Mouse (Mus musculus): ENCODE measurements around the gene Sephs1. TPM values are rescaled to one million over a fixed set of nuclear protein-coding genes. Genes with fewer than 3 reads are reported as not detected.

Sephs1 gene
- 38.2 and 38.7 TPM in 2 replicates for polyA plus RNA-seq (2015; fragmentation: Nextera tagmentation; extraction: Ambion mirVana)

GRCm38 (mm10) chr2:4881350-4882248 lies at the start of gene Sephs1:
TSS of gene Sephs1 (plus strand) at chr2:4881564.
- Histone ChIP-seq H3K4me3 (ENCODE audit: low read length) (peak within 1 kb of the TSS; percentile 89), H3K27me3 (ENCODE audit: control insufficient read depth, insufficient read depth, low read length) (no peaks in the 10 kb centered on the region), H3K36me3 (ENCODE audit: control insufficient read depth, insufficient read depth) (peaks cover 8% of the 10 kb centered on the region), H3K4me2 (ENCODE audit: low read depth, low read length) (peak within 1 kb of the TSS; percentile 93), H3K27ac (ENCODE audit: low read length) (peak within 1 kb of the TSS; percentile 100), H3K4me1 (ENCODE audit: control insufficient read depth, insufficient read depth, low read length) (peaks cover 18% of the 10 kb centered on the region), H3K9ac (ENCODE audit: low read length) (peak within 1 kb of the TSS; percentile 100), H3K9me3 (replicated peaks; ENCODE audit: control insufficient read depth, low read length) (no peaks in the 10 kb centered on the region)
- ATAC-seq (replicated peaks; ENCODE audit: extremely low read depth, insufficient read depth, low FRiP score), result peak; percentile 78
- under 1% methylated on average over 87 of the region's 115 CpGs for WGBS

GRCm38 (mm10) chr2:4832166-4832565 lies 49.2 kb upstream of the Sephs1 start:
- Histone ChIP-seq H3K27ac (ENCODE audit: low read length) (no peak overlapping the region), H3K36me3 (ENCODE audit: control insufficient read depth, insufficient read depth) (no peaks in the 10 kb centered on the region), H3K4me3 (ENCODE audit: low read length) (no peak overlapping the region), H3K4me1 (ENCODE audit: control insufficient read depth, insufficient read depth, low read length) (no peaks in the 10 kb centered on the region), H3K4me2 (ENCODE audit: low read depth, low read length) (no peak overlapping the region), H3K9me3 (replicated peaks; ENCODE audit: control insufficient read depth, low read length) (no peaks in the 10 kb centered on the region), H3K27me3 (ENCODE audit: control insufficient read depth, insufficient read depth, low read length) (no peaks in the 10 kb centered on the region; the same call in 1 of the 2 replicates), H3K9ac (ENCODE audit: low read length) (no peak overlapping the region)
- ATAC-seq (replicated peaks; ENCODE audit: extremely low read depth, insufficient read depth, low FRiP score), result no peak
- 62% methylated on average over 4 of the region's 4 CpGs for WGBS

GRCm38 (mm10) chr2:4849449-4849848 lies 31.9 kb upstream of the Sephs1 start:
- no peaks in the 10 kb centered on the region for H3K27me3 ChIP-seq (ENCODE audit: control insufficient read depth, insufficient read depth, low read length)
- ATAC-seq (replicated peaks; ENCODE audit: extremely low read depth, insufficient read depth, low FRiP score), result no peak
- H3K36me3 ChIP-seq (ENCODE audit: control insufficient read depth, insufficient read depth), result no peaks in the 10 kb centered on the region
- no peak overlapping the region for H3K4me3 ChIP-seq (ENCODE audit: low read length)
- H3K9ac ChIP-seq (ENCODE audit: low read length), result no peak overlapping the region
- H3K27ac ChIP-seq (ENCODE audit: low read length), result no peak overlapping the region
- WGBS, result 80% methylated on average over 2 of the region's 2 CpGs
- H3K4me2 ChIP-seq (ENCODE audit: low read depth, low read length), result no peak overlapping the region
- no peaks in the 10 kb centered on the region for H3K4me1 ChIP-seq (ENCODE audit: control insufficient read depth, insufficient read depth, low read length)
- no peaks in the 10 kb centered on the region for H3K9me3 ChIP-seq (replicated peaks; ENCODE audit: control insufficient read depth, low read length)

GRCm38 (mm10) chr2:4857186-4857585 lies 24.2 kb upstream of the Sephs1 start:
- no peaks in the 10 kb centered on the region for H3K36me3 ChIP-seq (ENCODE audit: control insufficient read depth, insufficient read depth)
- no peaks in the 10 kb centered on the region for H3K27me3 ChIP-seq (ENCODE audit: control insufficient read depth, insufficient read depth, low read length)
- no peak for ATAC-seq (replicated peaks; ENCODE audit: extremely low read depth, insufficient read depth, low FRiP score)
- H3K9me3 ChIP-seq (replicated peaks; ENCODE audit: control insufficient read depth, low read length), result peaks cover 4% of the 10 kb centered on the region; the same call in 1 of the 2 replicates
- H3K9ac ChIP-seq (ENCODE audit: low read length), result no peak overlapping the region
- 67% methylated on average over 5 of the region's 5 CpGs for WGBS
- H3K4me2 ChIP-seq (ENCODE audit: low read depth, low read length), result no peak overlapping the region
- H3K27ac ChIP-seq (ENCODE audit: low read length), result no peak overlapping the region
- no peaks in the 10 kb centered on the region for H3K4me1 ChIP-seq (ENCODE audit: control insufficient read depth, insufficient read depth, low read length)
- no peak overlapping the region for H3K4me3 ChIP-seq (ENCODE audit: low read length)

GRCm38 (mm10) chr2:4858161-4858560 lies 23.2 kb upstream of the Sephs1 start:
- WGBS, result 68% methylated on average over 10 of the region's 10 CpGs
- H3K9me3 ChIP-seq (replicated peaks; ENCODE audit: control insufficient read depth, low read length), result peaks cover 4% of the 10 kb centered on the region; the same call in 1 of the 2 replicates
- H3K36me3 ChIP-seq (ENCODE audit: control insufficient read depth, insufficient read depth), result no peaks in the 10 kb centered on the region
- H3K4me1 ChIP-seq (ENCODE audit: control insufficient read depth, insufficient read depth, low read length), result no peaks in the 10 kb centered on the region
- H3K4me3 ChIP-seq (ENCODE audit: low read length), result no peak overlapping the region
- H3K27ac ChIP-seq (ENCODE audit: low read length), result no peak overlapping the region
- H3K9ac ChIP-seq (ENCODE audit: low read length), result no peak overlapping the region
- H3K4me2 ChIP-seq (ENCODE audit: low read depth, low read length), result no peak overlapping the region
- no peak for ATAC-seq (replicated peaks; ENCODE audit: extremely low read depth, insufficient read depth, low FRiP score)
- no peaks in the 10 kb centered on the region for H3K27me3 ChIP-seq (ENCODE audit: control insufficient read depth, insufficient read depth, low read length)

GRCm38 (mm10) chr2:4864008-4864816 lies 17.2 kb upstream of the Sephs1 start:
- Histone ChIP-seq H3K27ac (ENCODE audit: low read length) (no peak overlapping the region), H3K4me2 (ENCODE audit: low read depth, low read length) (no peak overlapping the region), H3K4me1 (ENCODE audit: control insufficient read depth, insufficient read depth, low read length) (no peaks in the 10 kb centered on the region), H3K27me3 (ENCODE audit: control insufficient read depth, insufficient read depth, low read length) (0 out of 2 replicates have a peak, but pooled peaks cover 3% of the 10 kb centered on the region), H3K9ac (ENCODE audit: low read length) (no peak overlapping the region), H3K4me3 (ENCODE audit: low read length) (no peak overlapping the region), H3K9me3 (replicated peaks; ENCODE audit: control insufficient read depth, low read length) (0 out of 2 replicates have a peak, but pooled peaks cover 2% of the 10 kb centered on the region), H3K36me3 (ENCODE audit: control insufficient read depth, insufficient read depth) (no peaks in the 10 kb centered on the region)
- 38% methylated on average over 7 of the region's 7 CpGs for WGBS
- no peak for ATAC-seq (replicated peaks; ENCODE audit: extremely low read depth, insufficient read depth, low FRiP score)

GRCm38 (mm10) chr2:4864817-4865296 lies 16.5 kb upstream of the Sephs1 start:
- Histone ChIP-seq H3K9me3 (replicated peaks; ENCODE audit: control insufficient read depth, low read length) (0 out of 2 replicates have a peak, but pooled peaks cover 2% of the 10 kb centered on the region), H3K9ac (ENCODE audit: low read length) (no peak overlapping the region), H3K4me1 (ENCODE audit: control insufficient read depth, insufficient read depth, low read length) (no peaks in the 10 kb centered on the region), H3K27me3 (ENCODE audit: control insufficient read depth, insufficient read depth, low read length) (0 out of 2 replicates have a peak, but pooled peaks cover 3% of the 10 kb centered on the region), H3K36me3 (ENCODE audit: control insufficient read depth, insufficient read depth) (no peaks in the 10 kb centered on the region), H3K4me3 (ENCODE audit: low read length) (no peak overlapping the region), H3K4me2 (ENCODE audit: low read depth, low read length) (no peak overlapping the region), H3K27ac (ENCODE audit: low read length) (no peak overlapping the region)
- ATAC-seq (replicated peaks; ENCODE audit: extremely low read depth, insufficient read depth, low FRiP score), result no peak
- 46% methylated on average over 9 of the region's 9 CpGs for WGBS

GRCm38 (mm10) chr2:4868028-4868725 lies 13.2 kb upstream of the Sephs1 start:
- no peak overlapping the region for H3K4me3 ChIP-seq (ENCODE audit: low read length)
- no peaks in the 10 kb centered on the region for H3K4me1 ChIP-seq (ENCODE audit: control insufficient read depth, insufficient read depth, low read length)
- ATAC-seq (replicated peaks; ENCODE audit: extremely low read depth, insufficient read depth, low FRiP score), result no peak
- 0 out of 2 replicates have a peak, but pooled peaks cover 3% of the 10 kb centered on the region for H3K27me3 ChIP-seq (ENCODE audit: control insufficient read depth, insufficient read depth, low read length)
- no peak overlapping the region for H3K27ac ChIP-seq (ENCODE audit: low read length)
- H3K4me2 ChIP-seq (ENCODE audit: low read depth, low read length), result no peak overlapping the region
- H3K9me3 ChIP-seq (replicated peaks; ENCODE audit: control insufficient read depth, low read length), result no peaks in the 10 kb centered on the region
- no peak overlapping the region for H3K9ac ChIP-seq (ENCODE audit: low read length)
- no peaks in the 10 kb centered on the region for H3K36me3 ChIP-seq (ENCODE audit: control insufficient read depth, insufficient read depth)
- WGBS, result 74% methylated on average over 12 of the region's 12 CpGs

Measured in heart, embryonic 16.5 days (tissue).